Mouse (Mus musculus): ENCODE data around the gene Ceacam19. TPM values are rescaled to one million over a fixed set of nuclear protein-coding genes. Genes with fewer than 3 reads are reported as not detected.
"Not testable (repeated sequence)": the region's sequence is repeated elsewhere in the genome, so short reads cannot be mapped to it uniquely, and the experiment has no call there.

Ceacam19 gene
- total RNA-seq (2021): not detected
- long read RNA-seq, experiment 1: 0 reads
- long read RNA-seq, experiment 2: 0 reads

- DNase-seq: no peak
Measured at GRCm38 (mm10) chr7:19887849-19888248, at the start of gene Ceacam19. Gene Ceacam19 (minus strand): TSS chr7:19887965.

GRCm38 (mm10) chr7:19937229-19937821, 49.6 kb upstream of the Ceacam19 start:
- DNase-seq: no peak

- DNase-seq: peak; percentile 61 to 64
Measured at GRCm38 (mm10) chr7:19935961-19936360, 48.2 kb upstream of the Ceacam19 start.

GRCm38 (mm10) chr7:19935171-19935751, 47.5 kb upstream of the Ceacam19 start:
- DNase-seq: peak; percentile 73 to 80

GRCm38 (mm10) chr7:19932877-19933809, 45.4 kb upstream of the Ceacam19 start:
- DNase-seq: peak; percentile 84 to 89

GRCm38 (mm10) chr7:19932133-19932876, 44.5 kb upstream of the Ceacam19 start:
- no peak for DNase-seq

- DNase-seq: not testable (repeated sequence)
Measured at GRCm38 (mm10) chr7:19930481-19930880, 42.7 kb upstream of the Ceacam19 start.

- peak in 1 of 2 experiments; percentile 27 for DNase-seq
Measured at GRCm38 (mm10) chr7:19928486-19928885, 40.7 kb upstream of the Ceacam19 start.

GRCm38 (mm10) chr7:19926849-19927480, 39.2 kb upstream of the Ceacam19 start:
- DNase-seq: peak in 1 of 2 experiments; percentile 66

- DNase-seq: no peak
Measured at GRCm38 (mm10) chr7:19925376-19925775, 37.6 kb upstream of the Ceacam19 start.

- DNase-seq: no peak
Measured at GRCm38 (mm10) chr7:19923797-19924196, 36.0 kb upstream of the Ceacam19 start.

- no peak for DNase-seq
Measured at GRCm38 (mm10) chr7:19923354-19923753, 35.6 kb upstream of the Ceacam19 start.

- peak; percentile 85 to 92 for DNase-seq
Measured at GRCm38 (mm10) chr7:19920506-19921261, 32.9 kb upstream of the Ceacam19 start, which contains the start of gene Pvr. Gene Pvr (minus strand): TSS chr7:19921160.

- no peak for DNase-seq
Measured at GRCm38 (mm10) chr7:19920166-19920505, 32.4 kb upstream of the Ceacam19 start.

GRCm38 (mm10) chr7:19914558-19914957, 26.8 kb upstream of the Ceacam19 start:
- DNase-seq: no peak

GRCm38 (mm10) chr7:19911695-19912524, 24.1 kb upstream of the Ceacam19 start:
- DNase-seq: no peak

GRCm38 (mm10) chr7:19911292-19911658, 23.5 kb upstream of the Ceacam19 start:
- no peak for DNase-seq

GRCm38 (mm10) chr7:19910421-19911291, 22.9 kb upstream of the Ceacam19 start:
- DNase-seq: peak; percentile 80 to 92

GRCm38 (mm10) chr7:19889881-19890280, 2.1 kb upstream of the Ceacam19 start:
- DNase-seq: peak; percentile 23 to 74
